Mouse (Mus musculus): Measurements from ENCODE around the gene Atxn1l. TPM values are rescaled to one million over a fixed set of nuclear protein-coding genes. Genes with fewer than 3 reads are reported as not detected.
"Not testable (repeated sequence)": the region's sequence is repeated elsewhere in the genome, so short reads cannot be mapped to it uniquely, and the experiment has no call there.

Gene Atxn1l
- polyA plus RNA-seq, 1 experiment from 2014 or later, result 3.3 TPM

GRCm38 (mm10) chr8:109756849-109757248 lies 19.3 kb upstream of the Atxn1l start:
- H3K4me1 ChIP-seq, result no peaks in the 10 kb centered on the region
- H3K27me3 ChIP-seq (replicated peaks), result no peaks in the 10 kb centered on the region
- no peak overlapping the region for H3K4me3 ChIP-seq (replicated peaks)
- no peak overlapping the region for H3K9ac ChIP-seq (replicated peaks)
- no peak overlapping the region for H3K27ac ChIP-seq (replicated peaks)
- ATAC-seq (ENCODE audit: low FRiP score), result no peak
- H3K4me2 ChIP-seq, result no peak overlapping the region
- no peaks in the 10 kb centered on the region for H3K9me3 ChIP-seq (replicated peaks)
- 71% methylated on average over 3 of the region's 3 CpGs for WGBS
- no peaks in the 10 kb centered on the region for H3K36me3 ChIP-seq

- ATAC-seq (ENCODE audit: low FRiP score), result not testable (repeated sequence)
Observed at GRCm38 (mm10) chr8:109755554-109755953, 18.0 kb upstream of the Atxn1l start.

GRCm38 (mm10) chr8:109754696-109755095 lies 17.2 kb upstream of the Atxn1l start:
- 90% methylated on average over 8 of the region's 8 CpGs for WGBS
- Histone ChIP-seq H3K9me3 (replicated peaks) (no peaks in the 10 kb centered on the region), H3K27ac (replicated peaks) (no peak overlapping the region), H3K4me2 (no peak overlapping the region), H3K4me3 (replicated peaks) (no peak overlapping the region), H3K4me1 (no peaks in the 10 kb centered on the region), H3K9ac (replicated peaks) (no peak overlapping the region), H3K27me3 (replicated peaks) (no peaks in the 10 kb centered on the region), H3K36me3 (no peaks in the 10 kb centered on the region)
- no peak for ATAC-seq (ENCODE audit: low FRiP score)

More at GRCm38 (mm10) chr8:109755554-109755953, 18.0 kb upstream of the Atxn1l start:
- not testable (repeated sequence) for H3K36me3 ChIP-seq; H3K4me3 ChIP-seq (replicated peaks); H3K27me3 ChIP-seq (replicated peaks); H3K9me3 ChIP-seq (replicated peaks); H3K4me2 ChIP-seq; H3K27ac ChIP-seq (replicated peaks); H3K9ac ChIP-seq (replicated peaks); H3K4me1 ChIP-seq
- 79% methylated on average over 4 of the region's 4 CpGs for WGBS

GRCm38 (mm10) chr8:109751731-109752485 lies 14.4 kb upstream of the Atxn1l start:
- Histone ChIP-seq H3K4me1 (no peaks in the 10 kb centered on the region), H3K9me3 (replicated peaks) (no peaks in the 10 kb centered on the region), H3K27ac (replicated peaks) (no peak overlapping the region), H3K4me3 (replicated peaks) (no peak overlapping the region), H3K27me3 (replicated peaks) (no peaks in the 10 kb centered on the region), H3K36me3 (no peaks in the 10 kb centered on the region), H3K4me2 (no peak overlapping the region), H3K9ac (replicated peaks) (no peak overlapping the region)
- 92% methylated on average over 20 of the region's 20 CpGs for WGBS
- ATAC-seq (ENCODE audit: low FRiP score), result no peak

- no peak for ATAC-seq (ENCODE audit: low FRiP score)
- H3K4me2 ChIP-seq, result no peak overlapping the region
- WGBS, result 83% methylated on average over 12 of the region's 12 CpGs
- H3K27me3 ChIP-seq (replicated peaks), result no peaks in the 10 kb centered on the region
- H3K9ac ChIP-seq (replicated peaks), result no peak overlapping the region
- H3K4me1 ChIP-seq, result no peaks in the 10 kb centered on the region
- H3K4me3 ChIP-seq (replicated peaks), result no peak overlapping the region
- no peak overlapping the region for H3K27ac ChIP-seq (replicated peaks)
- H3K9me3 ChIP-seq (replicated peaks), result no peaks in the 10 kb centered on the region
- no peaks in the 10 kb centered on the region for H3K36me3 ChIP-seq
Observed at GRCm38 (mm10) chr8:109750699-109751098, 13.2 kb upstream of the Atxn1l start.

GRCm38 (mm10) chr8:109750274-109750673 lies 12.7 kb upstream of the Atxn1l start:
- Histone ChIP-seq H3K9me3 (replicated peaks) (no peaks in the 10 kb centered on the region), H3K9ac (replicated peaks) (no peak overlapping the region), H3K4me1 (no peaks in the 10 kb centered on the region), H3K4me2 (no peak overlapping the region), H3K27ac (replicated peaks) (no peak overlapping the region), H3K36me3 (no peaks in the 10 kb centered on the region), H3K4me3 (replicated peaks) (no peak overlapping the region), H3K27me3 (replicated peaks) (no peaks in the 10 kb centered on the region)
- ATAC-seq (ENCODE audit: low FRiP score), result no peak
- WGBS, result 55% methylated on average over 5 of the region's 5 CpGs

GRCm38 (mm10) chr8:109747468-109748199 lies 10.1 kb upstream of the Atxn1l start:
- no peak for ATAC-seq (ENCODE audit: low FRiP score)
- WGBS, result 91% methylated on average over 12 of the region's 12 CpGs
- no peaks in the 10 kb centered on the region for H3K4me1 ChIP-seq
- H3K27me3 ChIP-seq (replicated peaks), result no peaks in the 10 kb centered on the region
- H3K4me2 ChIP-seq, result no peak overlapping the region
- H3K9ac ChIP-seq (replicated peaks), result no peak overlapping the region
- no peak overlapping the region for H3K4me3 ChIP-seq (replicated peaks)
- no peaks in the 10 kb centered on the region for H3K9me3 ChIP-seq (replicated peaks)
- no peaks in the 10 kb centered on the region for H3K36me3 ChIP-seq
- H3K27ac ChIP-seq (replicated peaks), result no peak overlapping the region

- peak overlapping the region; percentile 94 for H3K4me2 ChIP-seq
- H3K36me3 ChIP-seq, result peaks cover 14% of the 10 kb centered on the region
- peak overlapping the region; percentile 100; the same call in 1 of the 2 replicates for H3K9ac ChIP-seq (replicated peaks)
- no peak for ATAC-seq (ENCODE audit: low FRiP score)
- peaks cover 17% of the 10 kb centered on the region for H3K4me1 ChIP-seq
- H3K9me3 ChIP-seq (replicated peaks), result no peaks in the 10 kb centered on the region
- WGBS, result 82% methylated on average over 1 of the region's 1 CpGs
- H3K27ac ChIP-seq (replicated peaks), result peak overlapping the region; percentile 62; the same call in 1 of the 2 replicates
- peak overlapping the region; percentile 81 for H3K4me3 ChIP-seq (replicated peaks)
- H3K27me3 ChIP-seq (replicated peaks), result no peaks in the 10 kb centered on the region
Observed at GRCm38 (mm10) chr8:109738049-109738380, 476 bp upstream of the Atxn1l start.

- Histone ChIP-seq H3K4me1 (peaks cover 17% of the 10 kb centered on the region), H3K4me3 (replicated peaks) (peak overlapping the region; percentile 81), H3K36me3 (peaks cover 26% of the 10 kb centered on the region), H3K9ac (replicated peaks) (peak overlapping the region; percentile 100), H3K9me3 (replicated peaks) (no peaks in the 10 kb centered on the region), H3K4me2 (peak overlapping the region; percentile 94), H3K27me3 (replicated peaks) (no peaks in the 10 kb centered on the region), H3K27ac (replicated peaks) (no peak overlapping the region)
- ATAC-seq (ENCODE audit: low FRiP score), result no peak
- WGBS, result 10% methylated on average over 8 of the region's 8 CpGs
Observed at GRCm38 (mm10) chr8:109736819-109737218, 720 bp downstream of the Atxn1l start.

- no peaks in the 10 kb centered on the region for H3K27me3 ChIP-seq (replicated peaks)
- ATAC-seq (ENCODE audit: low FRiP score), result no peak
- no peak overlapping the region for H3K4me3 ChIP-seq (replicated peaks)
- no peaks in the 10 kb centered on the region for H3K9me3 ChIP-seq (replicated peaks)
- peaks cover 45% of the 10 kb centered on the region for H3K36me3 ChIP-seq
- H3K4me1 ChIP-seq, result peaks cover 17% of the 10 kb centered on the region
- H3K4me2 ChIP-seq, result no peak overlapping the region
- H3K9ac ChIP-seq (replicated peaks), result no peak overlapping the region
- no peak overlapping the region for H3K27ac ChIP-seq (replicated peaks)
- 94% methylated on average over 3 of the region's 3 CpGs for WGBS
Observed at GRCm38 (mm10) chr8:109734018-109734417, 3.5 kb downstream of the Atxn1l start.

GRCm38 (mm10) chr8:109731012-109731411 lies 6.5 kb downstream of the Atxn1l start:
- no peak for ATAC-seq (ENCODE audit: low FRiP score)
- no peak overlapping the region for H3K4me3 ChIP-seq (replicated peaks)
- no peak overlapping the region for H3K4me2 ChIP-seq
- no peak overlapping the region for H3K27ac ChIP-seq (replicated peaks)
- H3K27me3 ChIP-seq (replicated peaks), result no peaks in the 10 kb centered on the region
- H3K9me3 ChIP-seq (replicated peaks), result no peaks in the 10 kb centered on the region
- H3K9ac ChIP-seq (replicated peaks), result no peak overlapping the region
- peaks cover 63% of the 10 kb centered on the region for H3K36me3 ChIP-seq
- 81% methylated on average over 3 of the region's 3 CpGs for WGBS
- peaks cover 5% of the 10 kb centered on the region for H3K4me1 ChIP-seq

- Histone ChIP-seq H3K9me3 (replicated peaks) (no peaks in the 10 kb centered on the region), H3K4me3 (replicated peaks) (no peak overlapping the region), H3K4me1 (no peaks in the 10 kb centered on the region), H3K27me3 (replicated peaks) (no peaks in the 10 kb centered on the region), H3K27ac (replicated peaks) (no peak overlapping the region), H3K36me3 (peaks cover 80% of the 10 kb centered on the region), H3K4me2 (no peak overlapping the region), H3K9ac (replicated peaks) (no peak overlapping the region)
- 85% methylated on average over 3 of the region's 3 CpGs for WGBS
- ATAC-seq (ENCODE audit: low FRiP score), result no peak
Observed at GRCm38 (mm10) chr8:109725106-109725505, 12.4 kb downstream of the Atxn1l start.

Measured in neural tube, embryonic 15.5 days (tissue).